Mouse (Mus musculus): ENCODE measurements at regions not wholly inside any gene's neighbourhood (a gene's known extent, or its start where the extent isn't known, plus 50 kb on each side); places are given as distances from the start of the nearest gene placed in this dataset.

- TF ChIP-seq CTCF (IDR thresholded peaks at IDR 0.05; ENCODE audit: insufficient read depth, low read depth, low read length) (no peak), POLR2A (IDR thresholded peaks at IDR 0.05; ENCODE audit: insufficient read depth, low read depth, low read length) (no peak)
These were observed 70.2 kb downstream of the Klf6 start for GRCm38 (mm10) chr13:5931433-5931832.
